Mouse (Mus musculus): ENCODE measurements around the gene Gpsm3. TPM values are rescaled to one million over a fixed set of nuclear protein-coding genes. Genes with fewer than 3 reads are reported as not detected.

The Gpsm3 gene
- total RNA-seq, 4 experiments from 2014 or later, result 2.1 to 4.2 (median 3.4) TPM

DNA sequence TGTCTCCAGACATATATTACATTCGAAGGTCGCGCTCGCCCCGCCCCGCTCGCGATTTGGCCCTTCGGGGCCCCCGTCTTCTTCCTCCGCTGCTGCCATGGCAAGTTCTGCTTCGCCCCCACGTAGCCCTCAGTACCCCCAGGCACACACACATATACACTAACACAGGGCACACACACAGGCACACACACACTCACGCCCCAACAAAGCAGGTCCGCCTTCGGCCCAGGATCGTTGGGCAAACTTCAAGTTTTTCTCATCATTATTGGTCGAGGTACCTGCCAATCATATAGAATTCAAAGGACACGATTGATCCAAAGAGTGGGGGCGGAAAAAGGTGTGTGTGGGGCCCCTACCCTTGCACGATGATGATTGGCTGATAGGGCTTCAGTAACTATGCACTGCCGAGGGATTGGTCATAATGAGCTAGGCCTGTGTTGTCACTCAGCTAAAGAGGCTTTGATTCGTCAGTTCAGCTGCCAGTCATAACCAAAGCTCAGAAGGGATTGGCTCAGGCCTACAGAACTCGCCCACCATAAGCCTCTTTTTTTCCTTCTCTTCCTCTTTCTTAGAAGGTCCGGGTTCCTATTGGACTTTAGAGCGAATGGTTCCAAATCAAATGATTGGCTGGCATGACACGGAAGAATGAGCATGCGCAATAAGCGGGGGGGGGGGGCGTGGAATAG lies 13.9 kb downstream of the Gpsm3 start, which contains the start of gene Rnf5:
Gene Rnf5, minus strand, starts transcription at position 316 of the 686 bp plus-strand sequence.
- DNase-seq (ENCODE audit: low spot score in 2 of 2), result peak; percentile 96 to 100

DNA sequence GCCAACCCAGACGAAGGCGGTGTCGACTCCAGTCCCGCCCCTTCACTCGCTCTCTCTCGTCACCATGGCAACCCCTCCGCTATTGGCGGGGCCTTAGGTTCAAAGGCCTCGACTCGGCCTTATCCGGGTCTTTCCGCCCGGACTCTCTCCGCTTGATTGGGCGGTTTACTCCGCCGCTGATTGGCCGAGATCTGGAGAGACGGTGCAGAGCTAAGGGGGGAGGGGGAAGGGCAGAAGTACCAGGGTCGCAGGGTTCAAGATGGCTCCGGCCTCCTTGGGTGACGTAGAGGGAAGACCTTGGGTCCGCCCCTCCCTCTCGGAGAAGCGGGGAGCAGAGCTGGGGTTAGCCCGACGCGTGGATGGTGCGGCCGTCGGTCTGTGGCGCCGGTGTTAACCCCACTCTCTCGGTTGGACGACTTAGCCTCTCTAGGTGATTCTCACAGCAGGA lies 14.5 kb downstream of the Gpsm3 start, which contains the start of gene Agpat1:
Gene Agpat1, plus strand, starts transcription at position 202 of the 448 bp plus-strand sequence.
- peak; percentile 92 to 99 for DNase-seq (ENCODE audit: low spot score in 2 of 2)

DNA sequence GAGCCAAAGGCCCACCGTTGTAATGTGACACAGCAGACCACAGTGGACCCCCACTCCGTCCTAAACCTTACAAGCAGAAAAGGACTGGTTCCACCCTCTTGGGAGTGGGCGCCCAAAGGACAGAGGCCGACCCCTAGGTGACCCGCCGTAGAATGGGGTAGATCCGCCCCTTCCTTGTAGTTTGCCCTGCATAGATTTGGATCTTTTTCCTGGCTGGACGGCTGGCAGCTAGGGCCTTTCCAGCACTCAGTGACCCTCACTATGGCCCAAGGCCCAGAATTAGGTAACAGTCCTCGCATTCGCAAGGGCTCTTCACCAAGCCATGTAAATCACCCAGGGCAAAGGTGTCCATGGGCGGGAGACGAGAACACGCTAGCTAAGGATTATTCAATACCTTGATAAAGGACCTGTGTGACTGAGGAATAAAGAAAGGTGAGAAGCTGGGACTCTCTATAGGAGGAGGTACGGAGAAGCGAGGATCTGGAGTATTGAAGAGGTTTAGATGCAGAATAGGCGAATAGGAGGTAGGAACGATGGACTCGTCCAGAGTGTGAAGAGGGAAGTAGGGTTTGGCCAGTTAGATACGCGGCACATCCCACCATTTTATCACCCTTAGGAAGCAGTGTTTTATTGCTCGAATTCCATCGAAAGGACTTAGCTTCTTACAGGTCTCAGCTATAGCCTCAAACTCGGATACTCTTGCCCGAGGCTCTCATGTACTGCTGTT lies 15.1 kb downstream of the Gpsm3 start:
- DNase-seq (ENCODE audit: low spot score in 2 of 2), result no peak

DNA sequence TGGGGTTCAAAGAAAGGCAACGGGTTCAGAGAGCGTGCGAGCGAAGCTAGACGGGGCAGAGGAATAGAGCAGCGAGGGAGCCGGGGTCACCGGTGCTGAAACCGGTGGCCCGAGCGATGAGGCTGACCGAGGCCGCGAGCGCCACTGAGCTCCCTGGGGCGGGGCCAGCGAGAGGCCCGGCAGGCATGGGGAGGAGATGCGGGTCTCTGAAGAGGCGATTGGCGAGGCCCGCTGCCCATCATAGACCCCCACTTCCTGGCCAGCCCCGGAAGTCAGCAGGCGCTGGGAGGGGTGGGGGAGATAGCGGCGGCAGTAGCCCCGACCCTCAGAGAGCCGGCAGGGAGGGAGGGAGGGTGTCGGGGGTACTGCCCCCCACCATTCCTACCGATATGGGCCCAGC lies 16.0 kb downstream of the Gpsm3 start:
- DNase-seq (ENCODE audit: low spot score in 2 of 2), result peak; percentile 94 to 97

DNA sequence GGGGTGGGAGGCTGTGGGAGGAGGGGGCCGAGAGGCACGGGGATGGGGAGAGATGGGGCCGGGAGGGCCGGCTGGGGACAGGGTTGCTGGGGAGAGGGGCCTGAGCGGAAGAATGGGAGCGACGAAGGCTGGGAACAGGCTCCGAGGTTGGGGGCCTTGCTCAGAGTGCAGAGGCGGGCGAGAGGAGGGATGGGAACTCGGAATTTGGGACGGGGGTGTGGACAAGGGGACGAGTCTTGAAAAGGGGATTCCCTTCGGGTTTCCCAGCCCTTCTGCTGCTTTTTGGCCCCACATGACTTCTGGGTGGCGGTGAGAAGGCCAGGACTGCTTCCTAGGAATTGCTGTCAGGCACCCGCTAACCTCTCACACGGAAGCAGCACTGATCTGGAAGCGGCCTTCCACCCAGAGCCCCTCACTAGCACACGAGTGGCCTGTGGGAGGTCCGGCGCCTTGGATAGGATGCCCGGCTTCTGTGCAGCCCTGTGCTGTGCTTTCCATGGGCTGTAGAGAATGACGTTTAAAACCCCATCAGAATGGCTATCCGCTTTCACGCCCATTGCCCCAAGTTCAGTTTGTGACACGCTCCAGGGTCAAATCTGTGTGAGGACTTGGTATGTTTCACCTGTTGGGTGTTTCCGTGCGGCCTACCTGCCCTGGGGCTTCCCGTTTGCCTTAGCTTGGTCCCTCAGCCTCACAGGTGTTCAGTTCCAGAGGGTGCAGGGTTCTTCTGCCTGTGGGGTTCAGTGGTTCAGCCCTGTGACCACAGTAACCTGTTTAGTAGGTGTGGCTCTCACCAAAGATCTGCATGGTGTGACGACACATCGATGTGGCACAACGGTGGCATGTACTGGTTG lies 16.8 kb downstream of the Gpsm3 start:
- no peak for DNase-seq (ENCODE audit: low spot score in 2 of 2)

DNA sequence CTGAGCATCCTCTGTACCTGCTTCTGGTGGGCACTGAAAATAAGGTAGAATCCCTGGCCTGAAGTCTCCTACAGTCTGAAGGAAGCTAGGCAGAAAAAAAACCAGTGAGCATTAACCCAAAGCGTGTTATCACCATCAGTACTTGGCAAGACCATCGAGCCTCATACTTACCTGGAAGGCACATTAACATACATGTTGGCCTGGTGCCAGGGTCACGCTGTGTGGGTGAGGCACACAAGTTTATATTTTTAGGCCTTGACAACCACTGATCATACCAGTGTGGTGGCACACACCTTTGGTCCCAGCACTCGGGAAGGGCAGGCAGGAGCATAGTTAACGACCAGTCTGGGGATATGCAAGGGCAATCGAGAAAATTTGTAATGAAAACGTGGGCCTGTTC lies 18.4 kb downstream of the Gpsm3 start:
- DNase-seq (ENCODE audit: low spot score in 2 of 2), result no peak

DNA sequence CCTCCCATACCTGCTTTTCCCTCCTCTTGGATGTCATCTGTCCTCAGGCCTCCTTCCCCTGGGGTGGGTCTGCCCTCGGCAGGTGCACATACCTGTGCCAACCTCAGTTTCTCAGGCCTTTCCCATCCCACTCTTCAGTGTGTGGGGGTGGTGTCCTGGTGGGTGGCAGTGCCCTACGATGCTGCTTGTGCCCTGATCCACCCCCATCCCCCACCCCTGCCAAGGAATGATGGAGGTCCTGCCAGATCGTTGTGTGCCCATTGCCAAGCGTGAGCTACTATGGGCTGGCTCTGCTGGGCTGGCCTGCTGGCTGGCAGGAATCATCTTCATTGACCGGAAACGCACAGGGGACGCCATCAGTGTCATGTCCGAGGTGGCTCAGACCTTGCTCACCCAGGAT lies 21.4 kb downstream of the Gpsm3 start:
- DNase-seq (ENCODE audit: low spot score in 2 of 2), result no peak

DNA sequence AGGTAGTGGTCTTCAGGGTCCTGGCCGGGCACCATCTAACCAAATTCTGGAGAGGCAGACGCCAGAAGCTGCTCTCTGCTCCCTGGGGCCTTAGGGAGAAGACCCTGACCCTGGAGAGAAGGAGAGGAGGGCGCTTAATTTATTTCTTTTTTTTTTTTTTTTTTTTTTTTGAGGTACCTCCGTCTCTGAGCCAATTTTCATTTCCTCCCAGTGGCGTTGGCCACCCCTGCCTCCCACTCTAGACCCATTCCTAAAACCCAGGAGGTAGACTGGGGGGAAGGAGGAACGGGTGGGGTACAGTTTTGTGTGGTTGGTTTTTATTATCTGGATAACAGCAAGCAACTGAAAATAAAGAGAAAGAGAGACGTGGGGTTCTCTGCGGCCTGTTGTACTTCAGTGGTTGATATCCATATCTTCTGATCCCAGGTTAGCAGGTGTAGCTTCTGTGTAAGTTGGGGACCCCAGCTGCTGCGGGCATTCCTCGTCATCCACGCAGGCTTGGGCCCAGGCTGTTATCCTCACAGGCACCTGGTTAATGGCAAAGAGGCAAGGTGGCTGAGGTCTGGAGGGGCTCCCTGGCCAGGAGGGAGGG lies 23.5 kb downstream of the Gpsm3 start:
- no peak for DNase-seq (ENCODE audit: low spot score in 2 of 2)

DNA sequence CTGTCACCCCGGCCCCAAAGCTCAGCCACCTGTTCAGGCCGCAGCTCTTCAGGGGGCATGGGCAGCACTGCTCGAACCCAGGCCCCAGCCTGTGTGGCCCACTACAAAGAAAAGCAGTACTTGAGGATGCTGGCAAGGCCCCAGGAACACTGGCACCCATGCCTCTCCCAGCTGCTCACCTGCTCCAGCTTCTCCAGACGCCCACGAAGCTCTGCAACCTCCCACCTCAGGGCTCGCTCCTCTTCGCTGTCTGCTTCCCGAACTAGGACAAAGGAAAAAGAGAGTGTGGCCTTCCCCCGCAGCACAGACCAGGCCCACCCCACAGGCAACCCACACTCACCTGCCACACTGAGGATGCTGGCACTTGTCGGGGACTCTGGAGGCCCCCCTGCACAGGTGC lies 24.2 kb downstream of the Gpsm3 start:
- DNase-seq (ENCODE audit: low spot score in 2 of 2), result no peak

DNA sequence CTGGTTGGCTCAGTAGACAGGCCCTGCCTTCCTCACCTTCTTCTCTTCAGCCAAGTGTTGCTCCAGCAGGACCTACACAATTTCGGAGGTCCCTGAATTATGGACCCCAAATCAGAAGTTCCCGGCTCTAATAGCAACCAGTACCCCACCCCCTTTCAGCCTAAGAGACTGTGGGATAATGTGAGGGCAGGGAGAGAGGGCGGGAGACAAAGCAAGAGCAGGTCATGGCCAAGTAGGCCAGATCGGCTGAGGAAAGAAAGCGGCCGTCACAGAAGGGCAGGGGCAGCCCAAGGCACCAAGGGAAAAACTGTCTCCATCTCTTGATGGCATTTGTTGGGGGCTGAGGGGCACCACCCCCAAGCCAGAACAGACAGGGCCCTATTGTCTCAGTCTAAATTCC lies 26.3 kb downstream of the Gpsm3 start, which contains the start of gene Egfl8:
Gene Egfl8, minus strand, starts transcription at position 101 of the 400 bp plus-strand sequence.
- no peak for DNase-seq (ENCODE audit: low spot score in 2 of 2)

DNA sequence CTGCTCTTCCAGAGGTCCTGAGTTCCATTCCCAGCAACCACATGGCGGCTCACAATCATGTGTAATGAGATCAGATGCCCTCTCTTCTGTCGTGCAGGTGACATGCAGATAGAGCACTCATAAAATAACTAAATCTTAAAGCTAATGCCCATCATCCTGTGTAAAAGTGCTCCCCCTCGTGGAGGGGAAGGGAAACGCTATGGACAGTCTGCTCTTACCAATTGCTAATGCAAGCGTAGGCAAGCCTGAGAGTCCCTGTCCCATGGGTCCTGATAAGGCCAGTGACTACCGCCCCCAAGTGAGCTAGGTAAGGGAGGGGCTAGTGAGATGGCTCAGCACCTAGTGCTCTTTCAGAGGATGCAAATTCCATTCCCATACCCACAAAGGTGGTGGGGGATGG lies 29.4 kb downstream of the Gpsm3 start:
- DNase-seq (ENCODE audit: low spot score in 2 of 2), result no peak

DNA sequence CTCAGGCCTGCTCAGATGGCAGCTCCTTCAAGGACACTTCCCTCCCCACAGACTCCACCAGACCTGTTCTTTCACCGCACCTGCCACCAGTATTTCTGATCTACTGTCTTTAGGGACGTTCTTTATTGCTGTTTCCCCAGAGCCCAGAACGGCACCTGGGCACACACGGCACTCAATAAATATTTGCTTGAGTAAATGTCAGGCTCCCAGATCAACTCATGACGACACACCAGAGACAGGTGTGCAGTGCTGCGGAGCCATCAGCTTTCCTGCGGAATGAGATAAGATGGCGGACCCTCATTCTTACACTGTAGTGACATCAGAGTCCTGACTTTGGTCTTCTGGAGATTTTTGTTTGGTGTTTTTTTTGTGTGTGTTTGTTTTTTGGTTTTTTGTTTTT lies 31.4 kb downstream of the Gpsm3 start:
- DNase-seq (ENCODE audit: low spot score in 2 of 2), result no peak

DNA sequence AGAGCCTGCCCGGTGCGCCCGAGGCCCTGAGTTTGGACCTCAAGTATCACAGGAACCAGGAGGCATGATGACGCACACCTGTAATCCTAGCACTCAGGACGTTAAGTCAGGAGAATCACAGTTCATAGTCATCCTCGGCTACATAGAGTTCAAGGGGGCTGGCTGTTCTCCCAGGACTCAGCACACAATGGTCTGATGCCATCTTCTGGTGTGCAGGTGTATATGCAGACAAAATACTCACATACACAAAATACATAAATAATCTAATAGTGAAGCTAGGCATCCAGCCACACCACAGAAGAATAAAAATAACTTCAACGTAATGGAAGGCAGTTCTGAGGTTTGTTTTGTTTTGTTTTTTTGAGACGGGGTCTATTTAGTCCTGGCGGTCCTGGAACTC lies 33.6 kb downstream of the Gpsm3 start:
- DNase-seq (ENCODE audit: low spot score in 2 of 2), result no peak

DNA sequence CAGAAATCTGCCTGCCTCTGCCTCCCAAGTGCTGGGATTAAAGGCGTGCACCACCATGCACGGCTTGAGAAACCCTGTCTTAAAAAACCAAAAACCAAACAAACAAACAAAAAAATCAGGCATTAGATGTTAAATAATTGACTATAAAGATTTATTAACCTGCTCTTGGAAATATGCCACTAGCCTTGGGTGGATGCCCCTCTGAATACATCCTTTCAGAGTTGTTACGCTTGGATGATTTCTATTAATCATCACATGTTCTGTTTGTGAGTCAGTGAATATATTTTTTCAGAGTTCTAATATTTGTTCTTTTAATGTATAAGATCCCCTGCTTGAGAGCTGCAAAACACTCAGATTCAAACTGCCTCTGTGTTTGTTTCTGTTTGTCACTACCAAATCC lies 35.4 kb downstream of the Gpsm3 start:
- DNase-seq (ENCODE audit: low spot score in 2 of 2), result no peak

DNA sequence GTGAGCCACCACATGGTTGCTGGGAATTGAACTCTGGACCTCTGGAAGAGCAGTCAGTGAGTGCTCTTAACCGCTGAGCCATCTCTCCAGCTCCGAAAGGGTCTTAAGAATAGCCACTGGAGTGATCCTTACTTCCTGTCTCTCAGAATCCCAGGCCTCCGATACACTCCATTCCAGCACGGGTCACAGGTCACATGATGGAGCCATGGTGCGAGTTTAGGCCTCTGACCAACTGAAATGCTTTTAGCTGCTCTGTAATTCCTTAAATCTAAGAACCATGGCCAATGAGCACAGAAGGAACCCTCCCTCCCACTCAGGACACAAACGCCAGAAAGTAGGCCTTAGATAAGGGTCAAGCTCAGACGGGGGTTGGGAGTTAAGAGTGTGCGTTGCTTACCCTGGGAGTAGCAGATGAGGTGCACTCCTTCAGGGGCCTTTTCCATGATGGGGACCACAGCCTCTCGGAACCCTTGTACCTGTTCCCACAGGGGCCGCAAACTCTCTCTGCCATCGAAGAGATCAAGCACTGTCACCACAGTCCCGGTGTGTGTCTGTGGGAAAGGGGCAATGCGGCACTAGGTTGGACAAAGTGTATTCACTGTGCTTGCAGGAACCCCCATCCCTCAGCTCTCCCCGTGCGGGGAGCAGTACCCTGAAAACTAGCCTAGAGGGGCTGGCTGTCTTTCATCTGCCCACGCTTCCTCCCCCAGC lies 36.6 kb downstream of the Gpsm3 start:
- DNase-seq (ENCODE audit: low spot score in 2 of 2), result no peak

DNA sequence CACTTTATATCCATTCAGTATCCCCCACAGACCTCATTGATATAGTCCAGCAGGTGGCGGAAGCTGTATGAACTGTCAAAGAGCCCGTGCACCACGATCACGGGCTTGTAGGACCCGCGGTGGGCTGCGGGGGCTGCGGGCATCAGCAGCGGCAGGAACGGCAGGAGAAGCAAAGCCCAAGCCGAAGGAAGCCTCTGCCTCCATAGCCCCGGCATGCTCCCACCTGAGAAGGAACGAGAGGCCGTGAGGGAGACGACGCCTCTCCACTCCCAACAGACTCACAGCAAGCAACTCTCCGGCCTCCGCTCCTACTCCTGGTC lies 37.1 kb downstream of the Gpsm3 start:
- DNase-seq (ENCODE audit: low spot score in 2 of 2), result no peak

DNA sequence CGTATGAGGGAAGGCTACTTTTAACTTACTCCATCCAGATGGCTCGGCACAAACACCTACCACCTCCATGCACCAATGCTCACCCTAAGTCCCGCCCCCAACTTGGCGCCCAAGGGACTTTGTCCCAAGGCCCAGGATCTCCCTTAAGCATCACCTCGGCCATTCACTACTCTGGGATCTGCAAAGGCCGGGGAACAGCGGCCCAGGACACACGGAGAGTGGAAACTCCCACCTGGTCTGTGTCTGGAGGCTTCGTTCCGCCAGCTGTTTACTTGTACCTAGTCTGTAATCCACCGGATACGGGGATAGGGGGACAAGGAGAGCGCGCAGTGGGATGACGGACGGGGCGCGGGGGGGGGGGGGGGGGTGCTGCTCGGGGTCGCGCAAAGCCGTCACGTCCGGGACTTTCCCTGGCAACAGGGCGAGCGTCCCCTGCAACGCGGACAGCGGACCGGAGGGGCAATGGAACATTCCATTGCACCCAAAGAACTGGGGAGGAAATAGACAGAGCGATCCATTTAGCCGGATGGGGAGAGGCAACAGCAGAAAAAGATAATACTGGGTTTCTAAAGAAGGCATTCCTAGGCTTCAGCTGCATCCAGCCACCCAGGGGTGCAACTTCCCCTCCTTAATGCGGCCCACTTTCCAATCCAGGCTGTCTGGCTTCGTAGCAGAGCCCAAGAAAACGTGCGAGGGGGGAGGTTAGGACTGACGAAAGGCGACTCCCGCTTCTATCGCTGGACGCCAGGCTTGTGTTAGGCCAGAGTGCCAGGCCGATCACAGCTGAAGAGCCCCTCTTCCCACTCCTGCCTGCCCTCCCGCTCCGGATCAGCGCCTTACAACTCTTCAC lies 37.7 kb downstream of the Gpsm3 start:
- DNase-seq (ENCODE audit: low spot score in 2 of 2), result peak in 1 of 2 experiments; percentile 87

DNA sequence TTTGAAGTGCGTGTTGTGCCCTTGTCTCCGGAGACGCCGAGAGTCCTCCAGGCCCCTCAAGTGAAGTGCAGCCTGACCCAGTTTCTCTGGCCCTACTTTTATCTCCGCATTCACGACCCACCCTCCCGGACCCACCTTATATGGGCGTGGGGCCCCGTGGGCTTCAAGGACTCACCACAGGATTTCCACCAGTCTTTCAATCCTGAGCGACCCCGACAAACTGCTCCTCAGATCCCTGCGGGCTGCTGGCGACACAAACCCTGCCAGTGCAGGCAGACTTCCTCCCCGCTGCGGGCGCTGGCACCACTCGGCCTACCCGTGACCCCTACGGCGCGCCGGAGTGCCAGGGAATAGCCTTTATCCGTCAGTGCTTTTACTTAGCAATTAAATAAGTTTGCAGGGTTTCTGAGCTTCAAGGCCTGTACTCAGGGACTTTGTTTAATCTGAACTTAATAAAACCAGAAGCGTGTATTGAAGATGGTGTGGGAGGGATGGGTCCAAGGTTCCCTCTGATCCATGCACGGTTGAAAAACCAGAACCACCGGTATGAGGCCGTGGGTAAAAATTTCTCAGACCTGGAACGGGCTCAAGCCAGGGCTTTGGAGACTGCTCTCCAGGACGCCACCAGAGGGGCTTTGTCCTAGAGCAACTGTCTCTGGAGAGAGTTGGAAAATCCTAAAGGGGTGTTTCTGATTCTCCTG lies 38.5 kb downstream of the Gpsm3 start, which contains the start of gene Ppt2:
Gene Ppt2, minus strand, starts transcription at position 568 of the 701 bp plus-strand sequence.
- DNase-seq (ENCODE audit: low spot score in 2 of 2), result no peak

DNA sequence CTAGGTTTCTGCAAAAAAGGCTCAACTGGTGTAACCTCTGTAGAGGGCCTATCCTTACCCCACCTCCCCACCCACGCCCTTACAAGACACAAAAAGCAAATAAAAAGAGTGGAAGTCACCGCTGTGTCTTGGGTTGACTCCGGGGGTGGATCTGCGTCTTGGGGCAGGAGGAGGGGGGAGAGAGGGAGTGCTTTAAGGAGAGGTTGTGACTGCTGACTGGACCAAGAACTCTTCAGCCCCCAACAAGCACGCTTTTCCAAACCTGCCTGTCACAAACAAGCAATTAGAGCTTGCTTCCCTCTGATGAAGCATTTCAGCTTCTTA lies 39.0 kb downstream of the Gpsm3 start:
- DNase-seq (ENCODE audit: low spot score in 2 of 2), result no peak

All from left cerebral cortex, adult 8-10 months (tissue).